Mouse (Mus musculus): Measurements from ENCODE around the gene Lipf.

The Lipf gene

GRCm38 (mm10) chr19:33960887-33961286 lies at the start of gene Lipf:
Gene Lipf (plus strand): TSS chr19:33961187.
- DNase-seq, result no peak

- DNase-seq, result no peak
Measured at GRCm38 (mm10) chr19:33924099-33924498, 36.9 kb upstream of the Lipf start.

DNA sequence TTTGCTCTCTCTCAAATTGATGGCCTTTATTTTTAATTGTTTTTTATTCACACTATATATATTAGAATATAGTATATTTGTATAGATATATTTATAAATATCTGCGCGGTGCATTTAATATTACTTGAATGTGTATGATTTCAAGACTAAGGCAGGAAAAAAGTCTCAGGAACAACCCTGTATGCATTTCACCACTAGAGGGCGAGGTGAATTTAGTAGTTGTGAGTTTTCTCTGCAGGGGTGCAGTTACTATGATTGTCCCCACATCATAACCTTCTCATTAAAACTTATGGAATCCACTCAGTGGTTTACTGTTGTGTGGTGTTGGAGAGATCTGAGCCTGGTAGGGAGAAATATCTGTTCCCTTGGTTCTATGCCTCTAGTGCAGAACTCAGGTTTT lies 18.0 kb downstream of the Lipf start:
- DNase-seq, result peak; percentile 8

GRCm38 (mm10) chr19:33983043-33983442 lies 22.1 kb downstream of the Lipf start:
- no peak for DNase-seq

- no peak for DNase-seq
Measured at GRCm38 (mm10) chr19:34008002-34008401, 47.0 kb downstream of the Lipf start, which contains the start of gene Lipk. Gene Lipk (plus strand): TSS chr19:34008290.

DNA sequence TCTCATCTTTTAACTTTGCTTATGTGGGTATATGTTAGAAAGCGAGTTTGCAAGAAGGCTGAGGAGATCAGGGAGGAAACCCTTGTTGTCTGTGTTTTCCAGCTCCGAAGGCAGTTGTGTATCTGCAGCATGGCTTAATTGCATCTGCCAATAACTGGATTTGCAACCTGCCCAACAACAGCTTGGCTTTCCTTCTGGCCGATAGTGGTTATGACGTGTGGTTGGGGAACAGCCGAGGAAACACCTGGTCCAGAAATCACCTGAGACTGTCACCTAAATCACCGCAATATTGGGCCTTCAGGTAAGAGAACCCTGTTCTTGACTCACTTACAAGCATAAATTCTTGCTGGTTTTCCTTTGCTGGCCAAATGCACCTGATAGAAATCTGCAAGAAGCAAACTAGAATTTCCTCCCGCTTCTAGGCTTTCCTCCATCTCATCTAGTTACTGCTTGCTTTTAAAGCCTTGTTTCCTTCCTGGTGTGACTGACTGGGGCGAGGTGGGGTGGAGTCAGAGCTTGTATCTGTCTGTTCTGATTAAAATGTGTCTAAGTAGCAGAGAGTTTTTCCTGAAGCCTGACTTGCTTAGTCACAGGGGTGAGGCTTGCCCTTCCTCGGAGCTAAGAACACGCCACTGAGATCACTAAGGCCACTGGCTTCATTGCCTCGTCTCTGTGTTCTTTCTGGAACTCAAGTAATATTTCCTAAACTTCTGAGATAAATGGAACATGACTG lies 60.6 kb downstream of the Lipf start:
- DNase-seq, result no peak

- no peak for DNase-seq
Measured at GRCm38 (mm10) chr19:34022759-34023158, 61.8 kb downstream of the Lipf start.
